Mouse (Mus musculus): Measurements from ENCODE around the gene Srebf2.

- TF ChIP-seq REST (IDR thresholded peaks at IDR 0.05; ENCODE audit: insufficient read depth, insufficient read length) (no peak), TCF12 (IDR thresholded peaks at IDR 0.05; ENCODE audit: insufficient read depth, poor library complexity, severe bottlenecking) (no peak), POLR2A (IDR thresholded peaks at IDR 0.05; ENCODE audit: insufficient read length, low read depth) (no peak), POLR2AphosphoS2 (IDR thresholded peaks at IDR 0.05; ENCODE audit: insufficient read length, low read depth) (no peak), E2F4 (IDR thresholded peaks at IDR 0.05; ENCODE audit: insufficient read depth) (no peak), MAX (IDR thresholded peaks at IDR 0.05; ENCODE audit: low read depth) (no peak), MYOD1 (IDR thresholded peaks at IDR 0.05; ENCODE audit: control insufficient read depth in 1 of 3, insufficient read length in 2 of 3, low read depth in 2 of 3) (no peak), USF1 (IDR thresholded peaks at IDR 0.05; ENCODE audit: low read depth) (no peak), MYOG (IDR thresholded peaks at IDR 0.05; ENCODE audit: control insufficient read depth in 1 of 3, insufficient read depth in 1 of 3, insufficient read length in 2 of 3, low read depth in 2 of 3) (no peak), SRF (IDR thresholded peaks at IDR 0.05; ENCODE audit: control insufficient read depth, insufficient read length, low read depth) (no peak), CEBPB (IDR thresholded peaks at IDR 0.05; ENCODE audit: insufficient read depth, poor library complexity, severe bottlenecking) (no peak), TCF3 (IDR thresholded peaks at IDR 0.05; ENCODE audit: insufficient read length, low read depth) (no peak)
These were observed 70.1 kb downstream of the Srebf2 start for GRCm38 (mm10) chr15:82217039-82217438.
